Mouse (Mus musculus): Measurements from ENCODE around the gene Bmp4. TPM values are rescaled to one million over a fixed set of nuclear protein-coding genes. Genes with fewer than 3 reads are reported as not detected.

Bmp4 gene
- total RNA-seq, 1 experiment: 36.5 TPM

DNA sequence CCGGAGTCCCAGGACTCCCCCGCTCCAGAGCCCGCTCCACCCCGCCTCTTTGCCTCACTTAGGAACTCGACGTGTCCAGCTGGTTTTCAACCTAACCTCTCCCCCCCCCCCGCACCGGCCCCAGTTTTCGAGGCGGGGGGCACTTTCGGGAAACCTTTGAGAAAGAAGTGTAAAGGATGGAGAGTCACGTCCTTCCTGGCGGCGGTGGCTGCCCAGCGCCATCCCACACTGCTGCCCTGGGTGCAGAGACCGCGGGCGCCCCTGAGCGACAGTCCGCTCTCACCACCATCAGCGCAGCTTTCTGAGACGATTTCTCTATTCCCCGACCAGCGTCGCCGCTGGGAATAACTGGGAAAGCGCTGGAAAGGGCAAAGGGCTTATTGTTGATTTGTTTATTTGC is 1.8 kb downstream of the Bmp4 start:
- 0 out of 4 replicates have a peak, but pooled peaks cover 0 to 2% of the 10 kb centered on the region in 2 experiments for H3K4me1 ChIP-seq (ENCODE audit: control insufficient read depth in 2 of 2, insufficient read depth in 2 of 2, low read length in 2 of 2, poor library complexity in 1 of 2)
- peaks cover 13% of the 10 kb centered on the region for H3K36me3 ChIP-seq (ENCODE audit: control insufficient read depth, insufficient read depth, low read length, poor library complexity, severe bottlenecking)
- H3K27ac ChIP-seq (ENCODE audit: insufficient read depth, low read depth, low read length, poor library complexity, severe bottlenecking): no peak overlapping the region
- H3K9ac ChIP-seq (ENCODE audit: insufficient read depth, low read depth, low read length, poor library complexity, severe bottlenecking): peak overlapping the region; percentile 75
- in situ Hi-C loops (cut with MboI; ENCODE audit: low sequenced_read_pairs in 2 of 2, unreplicated experiment in 2 of 2): no loop called here
- no peaks in the 10 kb centered on the region for H3K9me3 ChIP-seq (ENCODE audit: control insufficient read depth, insufficient read depth, low read depth, low read length)
- no peak for DNase-seq (ENCODE audit: low read depth, low spot score)
- peak overlapping the region; percentile 67 to 77 for H3K4me3 ChIP-seq (ENCODE audit: insufficient read depth in 1 of 2, low read depth in 1 of 2, low read length in 2 of 2, poor library complexity in 1 of 2, severe bottlenecking in 1 of 2)
- TF ChIP-seq CHD2 (IDR thresholded peaks at IDR 0.05; ENCODE audit: low read depth, low read length): no peak
- no peak for TF ChIP-seq MAFK (IDR thresholded peaks at IDR 0.05; ENCODE audit: insufficient read depth, low read depth, low read length)
- no peak for TF ChIP-seq ZNF384 (IDR thresholded peaks at IDR 0.05; ENCODE audit: low read depth, low read length)
- no peak for TF ChIP-seq ZC3H11A (IDR thresholded peaks at IDR 0.05; ENCODE audit: borderline replicate concordance, low read depth, low read length)
- TF ChIP-seq HCFC1 (IDR thresholded peaks at IDR 0.05; ENCODE audit: borderline replicate concordance, insufficient read depth, low read length): no peak

DNA sequence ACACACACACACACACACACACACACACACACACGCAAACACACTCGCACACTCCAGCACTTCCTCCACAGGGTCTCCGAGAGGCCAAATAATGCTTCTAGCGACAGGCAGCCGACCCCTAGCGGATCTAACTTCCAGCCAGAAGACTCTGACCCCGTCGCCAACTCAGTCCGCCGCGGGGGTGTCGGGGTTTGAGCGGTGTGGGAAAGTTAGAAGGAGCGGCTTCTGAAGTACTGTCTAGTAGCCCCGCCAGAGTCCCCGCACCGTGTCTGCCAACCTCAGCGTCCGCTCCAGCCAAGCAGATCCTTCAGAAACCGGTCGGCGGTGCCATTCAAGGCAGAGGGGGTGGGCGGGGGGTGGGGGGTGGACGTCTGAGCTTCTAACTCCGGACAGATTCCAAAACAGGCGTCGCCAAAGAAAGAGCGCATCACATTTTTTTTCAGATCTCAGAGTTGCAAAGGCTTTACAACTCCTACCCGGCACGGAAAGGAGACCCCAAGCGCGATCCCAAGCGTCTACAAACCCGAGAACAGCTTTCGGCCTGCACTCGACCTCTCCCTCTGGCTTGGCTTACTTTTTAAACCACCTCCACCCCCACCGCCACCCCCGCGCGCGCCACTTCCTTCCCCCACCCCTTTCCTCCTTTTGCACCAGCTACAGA is 2.5 kb downstream of the Bmp4 start:
- Histone ChIP-seq H3K4me3 (ENCODE audit: insufficient read depth in 1 of 2, low read depth in 1 of 2, low read length in 2 of 2, poor library complexity in 1 of 2, severe bottlenecking in 1 of 2) (peak overlapping the region; percentile 67 to 77), H3K36me3 (ENCODE audit: control insufficient read depth, insufficient read depth, low read length, poor library complexity, severe bottlenecking) (peaks cover 18% of the 10 kb centered on the region), H3K27ac (ENCODE audit: insufficient read depth, low read depth, low read length, poor library complexity, severe bottlenecking) (peak overlapping the region; percentile 10; the same call in 1 of the 2 replicates), H3K9me3 (ENCODE audit: control insufficient read depth, insufficient read depth, low read depth, low read length) (no peaks in the 10 kb centered on the region), H3K9ac (ENCODE audit: insufficient read depth, low read depth, low read length, poor library complexity, severe bottlenecking) (peak overlapping the region; percentile 75), H3K4me1 (ENCODE audit: control insufficient read depth in 2 of 2, insufficient read depth in 2 of 2, low read length in 2 of 2, poor library complexity in 1 of 2) (0 out of 4 replicates have a peak, but pooled peaks cover 0 to 2% of the 10 kb centered on the region in 2 experiments)
- in situ Hi-C loops (cut with MboI; ENCODE audit: low sequenced_read_pairs in 2 of 2, unreplicated experiment in 2 of 2): no loop called here
- DNase-seq (ENCODE audit: low read depth, low spot score): no peak
- TF ChIP-seq ZC3H11A (IDR thresholded peaks at IDR 0.05; ENCODE audit: borderline replicate concordance, low read depth, low read length) (no peak), ZNF384 (IDR thresholded peaks at IDR 0.05; ENCODE audit: low read depth, low read length) (no peak), HCFC1 (IDR thresholded peaks at IDR 0.05; ENCODE audit: borderline replicate concordance, insufficient read depth, low read length) (no peak), MAFK (IDR thresholded peaks at IDR 0.05; ENCODE audit: insufficient read depth, low read depth, low read length) (no peak), CHD2 (IDR thresholded peaks at IDR 0.05; ENCODE audit: low read depth, low read length) (no peak)

DNA sequence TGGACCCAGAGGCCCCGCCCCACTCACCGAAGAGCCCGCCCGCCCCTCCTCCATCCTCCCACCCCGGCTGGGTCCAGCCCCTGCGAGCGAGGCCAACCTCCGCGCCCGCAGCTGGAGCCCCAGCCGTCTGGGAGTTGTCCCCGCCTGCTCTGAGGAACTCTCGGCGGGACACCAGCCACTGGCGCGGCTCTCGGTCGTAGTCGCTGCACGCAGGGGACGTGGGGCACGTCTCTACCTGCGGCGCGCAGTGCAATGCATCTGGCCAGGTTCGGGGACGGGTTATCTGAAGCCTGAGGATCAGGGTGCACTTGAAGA is 3.2 kb downstream of the Bmp4 start:
- Histone ChIP-seq H3K9me3 (ENCODE audit: control insufficient read depth, insufficient read depth, low read depth, low read length) (no peaks in the 10 kb centered on the region), H3K4me3 (ENCODE audit: insufficient read depth in 1 of 2, low read depth in 1 of 2, low read length in 2 of 2, poor library complexity in 1 of 2, severe bottlenecking in 1 of 2) (peak overlapping the region; percentile 67 to 77), H3K4me1 (ENCODE audit: control insufficient read depth in 2 of 2, insufficient read depth in 2 of 2, low read length in 2 of 2, poor library complexity in 1 of 2) (0 out of 4 replicates have a peak, but pooled peaks cover 0 to 2% of the 10 kb centered on the region in 2 experiments), H3K36me3 (ENCODE audit: control insufficient read depth, insufficient read depth, low read length, poor library complexity, severe bottlenecking) (peaks cover 20% of the 10 kb centered on the region), H3K27ac (ENCODE audit: insufficient read depth, low read depth, low read length, poor library complexity, severe bottlenecking) (peak overlapping the region; percentile 10; the same call in 1 of the 2 replicates), H3K9ac (ENCODE audit: insufficient read depth, low read depth, low read length, poor library complexity, severe bottlenecking) (peak overlapping the region; percentile 65)
- TF ChIP-seq ZC3H11A (IDR thresholded peaks at IDR 0.05; ENCODE audit: borderline replicate concordance, low read depth, low read length): no peak
- no peak for TF ChIP-seq HCFC1 (IDR thresholded peaks at IDR 0.05; ENCODE audit: borderline replicate concordance, insufficient read depth, low read length)
- no peak for TF ChIP-seq CHD2 (IDR thresholded peaks at IDR 0.05; ENCODE audit: low read depth, low read length)
- peak; percentile 83 for DNase-seq (ENCODE audit: low read depth, low spot score)
- in situ Hi-C loops (cut with MboI; ENCODE audit: low sequenced_read_pairs in 2 of 2, unreplicated experiment in 2 of 2): no loop called here

DNA sequence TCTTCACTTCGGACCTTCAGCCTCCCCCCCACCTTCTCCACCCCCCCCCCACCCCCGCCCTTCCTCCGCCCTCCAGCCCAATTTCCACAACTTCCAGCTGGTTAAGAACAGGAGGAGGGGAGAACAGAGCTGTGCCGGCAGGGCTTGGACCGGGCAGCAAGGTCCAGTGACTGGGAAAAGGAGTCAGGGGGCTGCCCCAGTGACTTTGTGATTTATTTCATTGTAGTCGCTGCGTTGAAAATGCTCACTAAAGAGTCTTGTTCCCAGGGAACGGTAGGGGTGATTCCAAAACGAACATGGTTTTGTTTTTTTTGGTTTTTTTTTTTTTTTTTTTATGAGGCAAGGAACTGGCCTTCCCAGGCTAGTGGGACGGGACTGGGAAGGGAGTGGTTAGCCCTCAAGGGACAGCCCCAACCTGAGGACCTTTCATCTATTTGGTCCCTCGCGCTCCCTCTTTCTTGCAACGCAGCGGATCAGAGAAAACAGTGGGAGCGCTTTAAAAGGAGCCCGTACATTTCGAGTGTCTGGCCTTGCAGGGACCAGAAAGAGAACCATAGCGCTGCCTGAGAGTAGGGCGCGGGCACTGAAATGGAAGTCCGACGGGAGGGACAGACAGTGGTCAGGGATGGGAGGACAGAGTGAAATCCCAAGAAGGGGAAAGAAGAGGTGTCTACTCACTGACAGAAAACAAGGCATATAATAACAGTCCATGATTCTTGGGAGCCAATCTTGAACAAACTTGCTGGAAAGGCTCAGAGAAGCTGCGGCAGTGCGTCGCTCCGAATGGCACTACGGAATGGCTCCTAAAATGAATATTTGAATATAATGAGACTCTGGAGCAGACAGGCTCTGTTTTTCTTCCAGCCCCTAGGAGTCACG is 3.8 kb downstream of the Bmp4 start:
- in situ Hi-C loops (cut with MboI; ENCODE audit: low sequenced_read_pairs in 2 of 2, unreplicated experiment in 2 of 2): no loop called here
- H3K27ac ChIP-seq (ENCODE audit: insufficient read depth, low read depth, low read length, poor library complexity, severe bottlenecking): no peak overlapping the region

More for the DNA sequence above, 3.8 kb downstream of the Bmp4 start:
- Histone ChIP-seq H3K9ac (ENCODE audit: insufficient read depth, low read depth, low read length, poor library complexity, severe bottlenecking) (peak overlapping the region; percentile 50), H3K4me3 (ENCODE audit: insufficient read depth in 1 of 2, low read depth in 1 of 2, low read length in 2 of 2, poor library complexity in 1 of 2, severe bottlenecking in 1 of 2) (peak overlapping the region; percentile 67 to 77), H3K36me3 (ENCODE audit: control insufficient read depth, insufficient read depth, low read length, poor library complexity, severe bottlenecking) (peaks cover 20% of the 10 kb centered on the region), H3K4me1 (ENCODE audit: control insufficient read depth in 2 of 2, insufficient read depth in 2 of 2, low read length in 2 of 2, poor library complexity in 1 of 2) (peaks cover 0 to 4% of the 10 kb centered on the region in 2 experiments; a peak in 2 of 4 replicates), H3K9me3 (ENCODE audit: control insufficient read depth, insufficient read depth, low read depth, low read length) (no peaks in the 10 kb centered on the region)
- DNase-seq (ENCODE audit: low read depth, low spot score): no peak
- TF ChIP-seq MAFK (IDR thresholded peaks at IDR 0.05; ENCODE audit: insufficient read depth, low read depth, low read length) (no peak), ZNF384 (IDR thresholded peaks at IDR 0.05; ENCODE audit: low read depth, low read length) (peak; percentile 68)
